Mouse (Mus musculus) megakaryocyte, embryonic 14.5 days (primary cell): ENCODE measurements around the gene Zfp740.

Experiments used
- FLI1 ChIP-seq: IDR thresholded peaks from 2 replicates; pipeline ENCODE4 v1.6.1; 2012; ENCODE audit warnings: low read length, inconsistent platforms, mixed read lengths
- GATA1 ChIP-seq: IDR thresholded peaks from 3 replicates; pipeline ENCODE4 v1.6.1; 2012; ENCODE audit warnings: mixed read lengths, low read length, inconsistent platforms, borderline replicate concordance

DNA sequence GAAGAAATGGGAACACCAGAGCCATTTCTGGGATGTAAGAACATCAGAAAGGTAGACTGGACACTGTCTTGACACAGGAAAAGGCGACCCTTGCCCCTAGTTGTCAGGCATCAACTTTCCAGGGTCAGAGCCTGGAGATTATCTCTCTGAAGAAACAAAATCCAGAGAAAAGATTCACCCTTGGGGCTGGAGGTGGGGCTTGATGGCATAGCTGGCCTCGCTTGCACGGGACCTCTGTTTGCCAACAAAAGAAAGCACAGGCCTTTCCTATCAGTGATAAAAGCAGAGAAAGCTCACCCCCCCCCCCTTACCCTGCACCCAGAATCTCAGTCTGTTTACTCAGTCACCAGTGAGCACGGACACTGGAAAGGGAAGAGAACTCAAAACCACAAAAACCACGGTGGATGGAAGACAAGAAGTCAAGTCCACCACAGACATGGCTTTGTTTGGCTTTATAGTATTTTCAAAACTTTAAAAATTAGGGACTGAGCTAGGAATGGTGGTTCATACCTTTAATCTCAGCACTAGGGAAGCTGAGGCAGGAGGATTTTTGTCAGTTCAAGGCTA lies 10.1 kb upstream of the Zfp740 start:
- TF ChIP-seq GATA1 (no peak), FLI1 (no peak)
